Mouse (Mus musculus): ENCODE data around the gene Gm11492. TPM values are rescaled to one million over a fixed set of nuclear protein-coding genes. Genes with fewer than 3 reads are reported as not detected.
A peak's percentile ranks its signal among the peaks of the same experiment; 100 is the strongest.

Gene Gm11492
- polyA plus RNA-seq, 1 experiment from 2014 or later = not detected

DNA sequence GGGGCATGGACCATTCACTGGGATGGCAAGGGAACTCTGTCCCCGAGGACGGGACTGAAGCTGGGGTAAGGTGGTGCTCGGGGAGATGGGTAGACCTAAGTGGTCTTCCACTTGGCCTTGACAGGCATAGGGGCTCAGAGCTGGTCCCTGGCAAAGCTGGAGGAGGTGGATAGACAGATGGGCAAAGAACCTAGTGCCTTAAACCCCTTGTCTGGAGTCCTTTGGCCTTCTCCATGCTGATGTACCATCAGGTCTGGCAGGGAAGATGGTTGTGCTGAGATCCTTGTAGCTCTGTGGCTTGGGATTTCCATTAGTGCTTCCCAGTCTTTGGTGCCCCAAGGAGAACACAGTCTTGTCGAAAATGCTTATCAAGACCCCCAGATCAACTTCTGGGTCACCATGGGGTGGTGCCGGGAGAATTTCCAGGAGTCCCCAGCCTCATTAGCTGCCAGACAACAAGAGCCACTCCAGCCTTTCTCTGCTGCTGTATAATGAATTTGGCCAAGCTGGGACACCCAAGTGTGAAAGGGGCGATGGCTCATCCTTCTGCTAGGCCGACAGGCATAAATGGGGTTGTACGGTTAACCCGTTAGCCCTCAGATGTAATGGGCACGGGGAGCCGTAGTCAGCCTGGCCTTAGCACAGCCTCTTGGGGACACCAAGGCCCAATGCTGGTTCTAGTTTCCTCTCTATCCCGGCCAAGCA is 14.9 kb downstream of the Gm11492 start:
- Histone ChIP-seq H3K4me3 (no peak overlapping the region), H3K9ac (replicated peaks) (no peak overlapping the region), H3K4me1 (peaks cover 15% of the 10 kb centered on the region), H3K9me3 (no peaks in the 10 kb centered on the region), H3K27ac (replicated peaks) (no peak overlapping the region), H3K4me2 (replicated peaks) (no peak overlapping the region), H3K27me3 (no peaks in the 10 kb centered on the region), H3K36me3 (no peaks in the 10 kb centered on the region)
- WGBS = 84% methylated on average over 12 of the region's 12 CpGs
- ATAC-seq (replicated peaks) = no peak

DNA sequence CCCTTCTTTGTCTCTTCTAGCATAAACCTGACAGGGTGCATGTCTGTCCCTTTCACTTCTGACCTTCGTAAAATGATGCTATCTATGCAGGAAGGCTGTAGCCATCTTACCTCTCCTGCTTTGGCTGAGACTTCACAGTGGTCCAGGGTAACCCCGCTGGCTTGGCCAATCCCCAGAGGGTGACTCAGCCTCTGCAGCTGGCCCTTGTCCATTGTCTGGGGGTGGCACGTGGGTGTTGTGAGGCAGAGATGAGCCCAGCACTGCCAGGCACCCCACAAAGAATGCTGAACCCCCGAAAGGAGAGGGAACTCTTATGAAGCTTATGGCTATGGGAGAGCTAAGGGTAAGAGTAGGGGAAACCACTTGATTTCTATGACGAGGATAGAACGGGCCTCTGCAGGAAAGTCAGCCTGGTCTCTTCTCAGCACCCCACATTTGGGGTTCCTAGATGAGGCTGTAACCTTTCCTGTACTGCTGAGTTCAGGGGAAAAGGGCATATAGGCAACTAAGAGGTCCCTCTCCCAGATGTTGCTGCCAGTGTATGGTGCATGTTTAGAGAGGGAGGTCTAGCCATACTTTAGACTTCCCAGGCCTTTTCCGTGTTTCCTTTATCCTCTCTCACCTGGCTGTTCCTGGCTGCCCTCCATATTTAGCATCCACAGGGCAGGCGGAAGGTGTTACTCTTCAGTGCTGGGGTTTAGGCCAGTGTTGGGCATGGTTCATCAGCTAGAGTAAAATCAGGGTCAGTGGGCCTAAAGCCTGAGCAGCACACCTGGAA is 15.7 kb downstream of the Gm11492 start:
- ATAC-seq (replicated peaks) = no peak
- no peaks in the 10 kb centered on the region for H3K27me3 ChIP-seq
- H3K4me3 ChIP-seq = no peak overlapping the region
- no peak overlapping the region for H3K4me2 ChIP-seq (replicated peaks)
- no peak overlapping the region for H3K27ac ChIP-seq (replicated peaks)
- H3K4me1 ChIP-seq = peaks cover 15% of the 10 kb centered on the region
- no peak overlapping the region for H3K9ac ChIP-seq (replicated peaks)
- 89% methylated on average over 8 of the region's 8 CpGs for WGBS
- no peaks in the 10 kb centered on the region for H3K9me3 ChIP-seq
- H3K36me3 ChIP-seq = no peaks in the 10 kb centered on the region

GRCm38 (mm10) chr11:87583291-87584034 is 17.0 kb downstream of the Gm11492 start:
- Histone ChIP-seq H3K27me3 (no peaks in the 10 kb centered on the region), H3K9ac (replicated peaks) (no peak overlapping the region), H3K4me2 (replicated peaks) (no peak overlapping the region), H3K36me3 (no peaks in the 10 kb centered on the region), H3K4me1 (peaks cover 4% of the 10 kb centered on the region; the same call in 1 of the 2 replicates), H3K4me3 (no peak overlapping the region), H3K27ac (replicated peaks) (no peak overlapping the region), H3K9me3 (no peaks in the 10 kb centered on the region)
- no peak for ATAC-seq (replicated peaks)
- WGBS = 84% methylated on average over 6 of the region's 6 CpGs

DNA sequence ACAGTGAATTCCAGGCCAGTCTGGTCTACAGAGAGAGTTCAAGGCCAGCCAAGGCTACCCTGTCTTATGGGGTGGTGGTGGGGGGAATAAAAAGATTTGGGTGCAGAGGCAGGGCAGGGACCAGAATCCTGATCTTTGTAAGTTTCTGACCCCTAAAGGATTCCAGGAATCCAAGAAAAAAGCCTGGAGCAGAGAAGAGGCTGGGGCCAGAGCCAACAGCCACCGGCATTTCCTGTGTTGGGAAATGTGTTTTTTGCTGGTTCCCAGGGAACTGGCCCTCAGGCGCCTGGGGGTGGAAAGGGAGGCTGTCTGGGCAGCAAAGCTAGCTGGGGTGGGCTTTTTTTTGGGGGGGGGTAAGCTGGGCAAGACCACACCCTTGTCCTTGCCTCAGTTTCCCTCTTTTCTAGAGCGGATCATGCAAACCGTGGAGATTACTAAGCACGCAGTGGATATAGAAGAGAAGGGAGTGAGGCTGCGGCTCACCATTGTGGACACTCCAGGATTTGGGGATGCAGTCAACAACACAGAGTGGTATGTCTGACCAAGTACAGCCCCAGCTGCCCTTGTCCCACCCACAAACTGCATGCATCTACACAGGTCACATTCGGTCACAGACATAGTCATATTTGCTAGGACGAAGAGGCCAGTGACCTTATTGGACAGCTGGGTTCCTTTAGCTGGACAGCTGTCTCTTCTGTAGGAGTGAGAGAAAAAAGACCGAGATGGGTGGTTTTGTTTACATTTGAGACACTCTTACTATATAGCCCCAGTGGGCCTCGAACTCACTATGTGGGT is 18.5 kb downstream of the Gm11492 start:
- Histone ChIP-seq H3K4me2 (replicated peaks) (no peak overlapping the region), H3K36me3 (no peaks in the 10 kb centered on the region), H3K4me3 (no peak overlapping the region), H3K27me3 (no peaks in the 10 kb centered on the region), H3K4me1 (peaks cover 7% of the 10 kb centered on the region), H3K9ac (replicated peaks) (no peak overlapping the region), H3K9me3 (no peaks in the 10 kb centered on the region), H3K27ac (replicated peaks) (no peak overlapping the region)
- WGBS = 91% methylated on average over 10 of the region's 10 CpGs
- no peak for ATAC-seq (replicated peaks)

DNA sequence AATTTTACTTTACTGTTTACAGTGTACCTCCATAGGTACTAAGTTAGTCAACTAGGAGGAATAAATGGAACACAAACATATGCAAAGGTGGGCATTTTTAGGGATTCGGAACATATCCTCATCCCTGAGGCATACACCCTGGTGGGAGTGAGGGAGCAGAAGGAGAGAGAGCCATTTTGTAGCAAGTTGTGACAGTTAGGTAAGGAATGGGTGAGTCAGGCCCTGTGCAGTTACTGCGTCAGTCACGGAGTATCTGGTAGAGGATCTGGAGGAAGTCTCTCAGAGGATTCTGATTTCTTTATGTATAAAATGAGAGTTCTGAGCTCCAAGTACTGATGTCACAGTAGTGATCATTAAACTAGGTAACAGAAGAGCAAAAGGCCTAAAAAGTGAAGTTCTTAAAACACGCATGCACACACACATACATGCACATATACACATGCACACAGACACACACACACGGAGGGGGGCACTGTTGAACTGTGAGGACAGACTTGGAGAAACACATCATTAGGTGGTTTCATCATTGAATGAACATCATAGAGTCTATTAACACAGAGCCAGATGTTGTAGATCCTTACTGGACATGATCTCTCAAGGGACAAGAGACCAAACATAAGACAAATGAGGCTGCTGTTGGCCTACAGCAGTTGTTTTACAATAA is 20.9 kb downstream of the Gm11492 start:
- H3K36me3 ChIP-seq = no peaks in the 10 kb centered on the region
- H3K4me3 ChIP-seq = no peak overlapping the region
- ATAC-seq (replicated peaks) = no peak
- 94% methylated on average over 5 of the region's 5 CpGs for WGBS
- H3K27ac ChIP-seq (replicated peaks) = no peak overlapping the region
- no peaks in the 10 kb centered on the region for H3K9me3 ChIP-seq
- no peaks in the 10 kb centered on the region for H3K27me3 ChIP-seq
- no peak overlapping the region for H3K4me2 ChIP-seq (replicated peaks)
- H3K9ac ChIP-seq (replicated peaks) = no peak overlapping the region
- peaks cover 17% of the 10 kb centered on the region for H3K4me1 ChIP-seq

DNA sequence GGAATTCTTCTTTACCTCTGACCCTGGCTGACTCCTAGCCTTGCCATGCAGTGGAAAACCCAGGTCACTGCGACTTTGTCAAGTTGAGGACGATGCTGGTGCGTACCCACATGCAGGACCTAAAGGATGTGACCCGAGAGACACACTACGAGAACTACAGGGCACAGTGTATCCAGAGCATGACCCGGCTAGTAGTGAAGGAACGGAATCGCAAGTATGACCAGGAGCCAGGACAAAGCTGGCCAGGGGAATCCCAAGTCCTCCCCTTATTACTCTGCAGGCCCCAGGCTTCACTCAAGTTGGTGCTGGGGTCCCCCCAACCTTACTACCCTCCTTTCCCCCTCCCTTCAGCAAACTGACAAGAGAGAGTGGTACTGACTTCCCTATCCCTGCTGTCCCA is 23.2 kb downstream of the Gm11492 start:
- no peaks in the 10 kb centered on the region for H3K36me3 ChIP-seq
- no peak for ATAC-seq (replicated peaks)
- no peaks in the 10 kb centered on the region for H3K9me3 ChIP-seq
- H3K27me3 ChIP-seq = no peaks in the 10 kb centered on the region
- H3K4me3 ChIP-seq = no peak overlapping the region
- no peak overlapping the region for H3K9ac ChIP-seq (replicated peaks)
- peaks cover 34% of the 10 kb centered on the region for H3K4me1 ChIP-seq
- 0 out of 2 replicates have a peak overlapping the region, but pooled peaks have one; percentile 91 for H3K4me2 ChIP-seq (replicated peaks)
- WGBS = 95% methylated on average over 8 of the region's 8 CpGs
- H3K27ac ChIP-seq (replicated peaks) = no peak overlapping the region

GRCm38 (mm10) chr11:87590841-87591525 is 24.5 kb downstream of the Gm11492 start:
- H3K9ac ChIP-seq (replicated peaks) = peak overlapping the region; percentile 63
- H3K4me3 ChIP-seq = peak overlapping the region; percentile 78
- no peaks in the 10 kb centered on the region for H3K27me3 ChIP-seq
- H3K4me2 ChIP-seq (replicated peaks) = peak overlapping the region; percentile 91
- H3K4me1 ChIP-seq = peaks cover 43% of the 10 kb centered on the region
- no peak for ATAC-seq (replicated peaks)
- H3K36me3 ChIP-seq = no peaks in the 10 kb centered on the region
- WGBS = 3% methylated on average over 25 of the region's 25 CpGs
- H3K27ac ChIP-seq (replicated peaks) = peak overlapping the region; percentile 89
- H3K9me3 ChIP-seq = no peaks in the 10 kb centered on the region

- no peaks in the 10 kb centered on the region for H3K27me3 ChIP-seq
- H3K9ac ChIP-seq (replicated peaks) = peak within 1 kb of the TSS; percentile 67
- H3K4me2 ChIP-seq (replicated peaks) = peak within 1 kb of the TSS; percentile 91
- peak within 1 kb of the TSS; percentile 94 for H3K27ac ChIP-seq (replicated peaks)
- no peaks in the 10 kb centered on the region for H3K36me3 ChIP-seq
- H3K4me1 ChIP-seq = peaks cover 50% of the 10 kb centered on the region
- ATAC-seq (replicated peaks) = peak; percentile 98
- H3K9me3 ChIP-seq = no peaks in the 10 kb centered on the region
- peak within 1 kb of the TSS; percentile 78 for H3K4me3 ChIP-seq
- WGBS = under 1% methylated on average over 61 of the region's 61 CpGs
Observed at GRCm38 (mm10) chr11:87591526-87592353, 25.3 kb downstream of the Gm11492 start, which contains the start of gene Mtmr4. Gene Mtmr4, plus strand, starts transcription at chr11:87592162.

- no peaks in the 10 kb centered on the region for H3K27me3 ChIP-seq
- H3K4me1 ChIP-seq = peaks cover 56% of the 10 kb centered on the region
- peaks cover 2% of the 10 kb centered on the region; the same call in 1 of the 2 replicates for H3K36me3 ChIP-seq
- peak overlapping the region; percentile 67 for H3K9ac ChIP-seq (replicated peaks)
- no peak for ATAC-seq (replicated peaks)
- peak overlapping the region; percentile 70 for H3K4me2 ChIP-seq (replicated peaks)
- WGBS = 1% methylated on average over 15 of the region's 15 CpGs
- H3K4me3 ChIP-seq = peak overlapping the region; percentile 78
- H3K27ac ChIP-seq (replicated peaks) = peak overlapping the region; percentile 94
- no peaks in the 10 kb centered on the region for H3K9me3 ChIP-seq
Observed at GRCm38 (mm10) chr11:87592354-87592695, 25.9 kb downstream of the Gm11492 start.

Measured in forebrain, embryonic 15.5 days (tissue).